Mouse (Mus musculus) WW6 (cell line): ENCODE measurements around the gene Adam30.
"Not testable (repeated sequence)": the region's sequence is repeated elsewhere in the genome, so short reads cannot be mapped to it uniquely, and the experiment has no call there.

Experiments used
- DNase-seq: peaks from one replicate; pipeline ENCODE4 v3.0.0-alpha.2; 2013; ENCODE audit warnings: low read depth, low spot score

Gene Adam30

DNA sequence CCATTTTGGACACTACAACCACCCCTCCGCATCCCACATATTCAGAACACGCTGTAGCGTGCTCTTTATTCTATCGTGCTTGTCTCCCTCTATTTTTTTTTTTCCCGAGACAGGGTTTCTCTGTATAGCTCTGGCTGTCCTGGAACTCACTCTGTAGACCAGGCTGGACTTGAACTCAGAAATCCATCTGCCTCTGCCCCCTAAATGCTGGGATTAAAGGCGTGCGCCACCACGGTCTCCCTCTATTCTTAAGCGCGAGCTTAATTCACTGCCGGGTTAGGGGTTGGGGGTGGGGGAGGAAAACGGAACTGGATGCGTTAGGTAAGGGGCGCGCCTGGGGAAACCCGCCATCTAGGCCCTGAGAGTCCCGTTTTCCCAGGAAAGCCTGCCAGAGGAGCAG lies at the start of gene Adam30:
Adam30 (plus strand) TSS at position 301 of the 400 bp plus-strand sequence.
- DNase-seq, result peak; percentile 38

DNA sequence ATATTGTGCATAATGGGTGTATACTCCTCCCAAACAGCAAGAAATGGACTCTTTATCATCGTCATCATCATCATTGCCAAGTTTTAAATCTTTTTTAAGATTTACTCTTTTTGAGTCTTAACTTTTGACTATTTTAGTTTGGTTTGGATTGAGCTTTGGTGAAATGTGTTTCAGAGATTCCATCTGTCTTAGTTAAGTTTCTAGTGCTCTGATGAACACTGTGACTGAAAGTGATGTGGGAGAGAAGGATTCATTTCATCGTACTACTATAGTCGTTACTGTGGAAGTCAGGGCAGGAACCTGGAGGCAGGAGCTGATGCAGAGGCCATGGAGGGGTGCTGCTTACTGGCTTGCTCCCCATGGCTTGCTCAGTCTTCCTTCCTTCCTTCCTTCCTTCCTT lies 42.2 kb upstream of the Adam30 start:
- DNase-seq, result no peak

DNA sequence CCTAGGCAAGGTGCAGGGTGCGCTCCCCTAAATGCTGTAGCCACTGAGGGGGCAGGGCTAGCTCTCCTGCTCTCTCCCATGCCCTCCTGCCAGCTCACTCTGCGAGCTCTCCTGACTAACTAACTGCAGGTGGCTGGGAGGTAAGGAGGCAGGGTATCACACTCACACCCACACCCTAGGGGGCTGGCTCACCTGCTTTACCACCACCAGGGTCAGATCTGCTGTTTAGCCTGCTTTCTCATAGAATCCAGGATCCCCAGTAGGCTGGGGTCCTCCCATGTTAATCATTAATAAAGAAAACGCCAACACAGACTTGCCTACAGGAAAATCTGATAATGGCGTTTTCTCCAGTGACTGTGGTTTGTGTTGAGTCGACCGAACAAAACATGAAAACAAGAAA lies 41.1 kb upstream of the Adam30 start:
- DNase-seq, result no peak

DNA sequence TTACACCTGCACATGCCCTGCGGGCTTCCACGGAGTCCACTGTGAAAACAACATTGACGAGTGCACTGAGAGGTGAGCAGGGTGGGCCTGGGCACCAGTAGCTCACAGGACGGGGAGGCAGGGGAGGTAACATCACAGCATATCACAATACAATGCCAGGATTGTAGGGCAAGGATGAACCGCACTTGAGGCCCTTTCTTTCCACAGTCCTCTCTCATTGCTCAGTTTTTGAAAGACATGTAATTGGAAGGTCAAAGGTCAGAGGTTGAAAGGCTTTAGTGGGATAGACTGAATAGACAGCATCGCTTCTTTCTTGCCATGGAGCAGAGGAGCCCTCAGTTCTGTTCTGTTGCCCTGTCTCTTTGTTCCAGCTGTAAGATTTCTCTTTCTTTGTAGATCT lies 39.5 kb upstream of the Adam30 start:
- no peak for DNase-seq

DNA sequence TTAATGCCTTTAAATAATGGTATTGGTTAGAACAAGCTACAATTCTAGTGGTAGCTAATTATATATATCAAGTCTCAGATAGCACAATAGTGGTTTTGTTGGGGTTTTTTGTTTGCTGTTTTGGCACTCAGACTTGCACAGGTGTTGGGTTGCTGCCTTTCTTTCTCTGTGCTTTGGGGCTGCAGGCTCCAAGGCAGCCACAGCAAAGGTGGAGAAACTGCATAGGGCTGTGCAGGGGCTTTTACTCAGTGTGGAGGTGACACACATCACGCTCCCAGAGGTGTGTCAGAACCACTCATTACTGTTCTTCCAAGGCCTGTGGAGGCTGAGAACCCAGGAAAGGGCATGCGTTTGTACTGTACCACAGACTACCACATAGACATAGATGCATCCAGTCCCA lies 32.7 kb upstream of the Adam30 start:
- no peak for DNase-seq

DNA sequence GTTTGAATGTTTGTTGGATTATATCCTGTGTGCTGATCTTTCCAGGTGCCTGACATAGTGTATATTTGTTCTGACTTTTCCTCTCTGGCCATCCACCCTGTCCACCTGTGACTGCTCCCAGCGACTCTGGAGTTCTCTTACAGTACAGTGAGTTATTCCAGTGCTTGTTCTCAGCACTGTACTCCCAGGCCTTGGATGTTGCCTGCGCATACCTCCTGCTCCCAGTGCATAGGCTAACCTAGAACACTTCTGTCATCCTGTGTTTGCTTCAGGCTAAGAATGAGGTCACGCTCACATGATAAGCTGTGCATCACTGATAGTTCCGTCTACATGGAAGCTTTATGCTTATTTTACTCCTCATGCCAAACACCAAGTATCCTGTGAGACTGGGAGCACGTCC lies 31.7 kb upstream of the Adam30 start:
- no peak for DNase-seq

DNA sequence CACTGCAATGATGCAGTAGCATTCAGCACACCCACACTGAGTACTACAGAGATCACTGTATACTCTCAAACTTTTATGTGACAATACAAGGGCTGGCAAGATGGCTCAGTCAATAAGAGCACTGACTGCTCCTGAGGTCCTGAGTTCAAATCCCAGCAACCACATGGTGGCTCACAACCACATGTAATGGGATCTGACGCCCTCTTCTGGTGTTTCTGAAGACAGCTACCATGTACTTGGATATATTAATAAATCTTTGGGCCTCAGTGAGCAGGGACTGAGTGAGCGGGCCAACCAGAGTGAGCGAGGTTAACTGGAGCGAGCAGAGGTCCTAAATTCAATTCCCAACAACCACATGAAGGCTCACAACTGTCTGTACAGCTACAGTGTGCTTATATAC lies 28.3 kb upstream of the Adam30 start:
- not testable (repeated sequence) for DNase-seq

DNA sequence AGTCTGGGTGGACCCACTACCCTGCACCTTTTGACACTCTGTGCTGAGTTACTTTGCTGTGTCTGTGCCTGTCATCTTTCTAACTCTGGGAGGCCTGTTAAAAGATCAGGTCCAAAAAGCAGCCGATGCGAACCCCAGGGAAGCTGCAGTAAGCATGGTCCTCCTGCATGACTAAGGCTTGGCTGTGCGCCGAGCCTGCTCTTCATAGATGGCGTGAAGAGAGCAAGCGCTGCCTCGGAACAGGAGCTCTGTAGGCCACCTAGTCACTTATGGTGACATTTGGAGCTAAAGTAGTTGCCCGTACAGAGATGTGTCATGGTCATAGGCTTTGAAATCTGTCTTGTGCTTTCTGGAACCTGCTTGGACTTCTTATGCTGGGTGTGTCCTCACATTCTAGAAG lies 27.8 kb upstream of the Adam30 start:
- DNase-seq, result no peak

DNA sequence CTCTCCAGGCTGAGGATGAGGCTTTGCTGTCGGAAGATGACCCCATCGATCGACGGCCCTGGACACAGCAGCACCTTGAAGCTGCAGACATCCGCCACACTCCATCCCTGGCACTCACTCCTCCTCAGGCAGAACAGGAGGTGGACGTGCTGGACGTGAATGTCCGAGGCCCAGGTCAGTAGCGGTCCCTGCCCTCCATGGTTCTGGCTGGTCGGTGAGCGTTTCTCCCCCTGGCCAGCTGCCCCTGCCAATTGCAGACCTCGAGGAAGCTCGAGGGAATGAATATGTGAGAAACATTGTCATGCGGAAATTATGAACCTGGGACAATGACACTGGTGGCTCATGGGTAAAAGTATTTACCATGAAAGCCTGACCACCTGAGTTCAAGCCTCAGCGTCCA lies 19.0 kb upstream of the Adam30 start:
- no peak for DNase-seq

DNA sequence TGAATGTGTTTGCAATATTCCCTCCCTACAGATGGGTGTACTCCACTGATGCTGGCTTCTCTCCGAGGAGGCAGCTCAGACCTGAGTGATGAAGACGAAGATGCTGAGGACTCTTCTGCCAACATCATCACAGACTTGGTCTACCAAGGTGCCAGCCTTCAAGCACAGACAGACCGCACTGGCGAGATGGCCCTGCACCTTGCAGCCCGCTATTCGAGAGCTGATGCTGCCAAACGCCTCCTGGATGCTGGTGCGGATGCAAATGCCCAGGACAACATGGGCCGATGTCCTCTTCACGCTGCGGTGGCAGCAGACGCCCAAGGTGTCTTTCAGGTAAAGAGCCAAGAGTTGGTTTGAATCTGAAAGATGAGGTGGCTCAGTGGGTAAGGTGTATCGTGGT lies 17.6 kb upstream of the Adam30 start:
- DNase-seq, result no peak

DNA sequence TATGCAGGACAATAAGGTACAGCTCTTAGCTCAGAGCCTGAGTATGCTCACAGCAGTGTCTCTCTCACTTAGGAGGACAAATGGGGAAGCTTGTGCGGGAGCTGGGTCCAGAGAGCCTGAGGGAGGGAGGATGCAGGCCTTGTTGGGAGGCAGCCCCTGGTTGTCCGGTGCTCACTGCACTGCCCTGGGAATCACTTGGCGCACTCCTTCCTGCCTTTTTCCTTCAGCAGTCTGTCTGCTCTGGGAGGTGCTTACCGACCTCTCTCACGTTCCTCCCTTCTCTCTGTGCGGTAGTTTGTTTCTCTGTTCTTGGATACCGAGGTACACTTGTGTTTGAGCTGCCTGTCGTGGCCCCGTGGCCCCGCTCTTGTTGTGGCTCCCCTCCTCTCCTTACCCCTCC lies 15.2 kb upstream of the Adam30 start:
- DNase-seq, result no peak

DNA sequence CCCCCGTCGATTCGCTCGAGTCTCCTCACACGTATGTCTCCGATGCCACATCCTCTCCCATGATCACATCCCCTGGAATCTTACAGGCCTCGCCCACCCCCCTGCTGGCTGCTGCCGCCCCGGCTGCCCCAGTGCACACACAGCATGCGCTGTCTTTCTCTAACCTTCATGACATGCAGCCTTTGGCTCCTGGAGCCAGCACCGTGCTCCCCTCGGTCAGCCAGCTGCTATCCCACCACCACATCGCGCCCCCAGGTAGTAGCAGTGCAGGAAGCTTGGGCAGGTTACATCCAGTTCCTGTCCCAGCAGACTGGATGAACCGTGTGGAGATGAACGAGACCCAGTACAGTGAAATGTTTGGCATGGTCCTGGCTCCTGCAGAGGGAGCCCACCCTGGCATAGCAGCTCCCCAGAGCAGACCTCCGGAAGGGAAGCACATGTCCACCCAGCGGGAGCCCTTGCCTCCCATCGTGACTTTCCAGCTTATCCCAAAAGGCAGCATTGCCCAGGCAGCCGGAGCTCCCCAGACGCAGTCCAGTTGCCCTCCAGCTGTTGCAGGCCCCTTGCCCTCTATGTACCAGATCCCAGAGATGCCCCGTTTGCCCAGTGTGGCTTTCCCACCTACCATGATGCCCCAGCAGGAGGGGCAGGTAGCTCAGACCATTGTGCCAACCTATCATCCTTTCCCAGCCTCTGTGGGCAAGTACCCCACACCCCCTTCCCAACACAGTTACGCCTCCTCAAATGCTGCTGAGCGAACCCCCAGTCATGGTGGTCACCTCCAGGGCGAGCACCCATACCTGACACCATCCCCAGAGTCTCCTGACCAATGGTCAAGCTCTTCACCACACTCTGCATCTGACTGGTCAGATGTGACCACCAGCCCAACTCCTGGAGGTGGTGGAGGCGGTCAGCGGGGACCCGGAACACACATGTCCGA lies 13.7 kb upstream of the Adam30 start:
- DNase-seq, result no peak

DNA sequence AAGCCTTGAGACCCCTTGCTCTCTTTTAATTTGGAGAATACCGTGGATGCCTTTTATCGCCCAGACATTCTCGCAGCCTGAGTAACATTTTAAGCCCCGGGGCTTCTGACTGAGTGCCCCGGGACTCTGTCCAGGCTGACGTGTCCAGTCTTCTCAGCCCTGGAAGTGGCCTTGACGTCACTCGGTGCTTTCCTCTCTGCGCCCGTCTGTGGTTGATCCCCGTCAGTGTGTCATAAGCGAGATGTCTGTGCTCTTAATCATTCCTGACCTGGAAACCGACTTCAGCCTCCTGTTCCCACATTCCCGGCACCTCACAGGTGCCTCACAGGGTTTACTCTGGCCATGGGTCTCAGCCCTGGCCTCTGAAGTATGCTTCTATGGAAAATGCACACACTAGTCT lies 12.7 kb upstream of the Adam30 start:
- DNase-seq, result no peak

DNA sequence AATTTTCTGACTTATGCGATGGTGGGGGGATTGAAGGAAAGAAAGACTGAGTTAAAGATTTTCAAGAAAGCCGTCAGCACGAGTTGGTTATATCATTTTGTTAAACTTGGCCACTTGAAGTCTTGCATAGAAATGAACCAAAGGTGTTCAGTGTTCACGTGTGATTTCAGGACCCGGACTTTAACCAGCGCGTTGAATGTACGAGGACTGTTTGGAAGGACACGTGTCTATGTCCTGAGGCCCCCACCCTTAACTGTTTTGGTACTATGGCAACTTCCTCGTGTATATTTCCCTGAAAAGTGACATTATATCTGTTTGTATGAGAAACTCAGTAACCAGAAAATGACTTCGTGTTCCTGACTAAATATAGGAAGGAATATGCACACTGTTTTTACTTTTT lies 10.5 kb upstream of the Adam30 start:
- DNase-seq, result no peak

DNA sequence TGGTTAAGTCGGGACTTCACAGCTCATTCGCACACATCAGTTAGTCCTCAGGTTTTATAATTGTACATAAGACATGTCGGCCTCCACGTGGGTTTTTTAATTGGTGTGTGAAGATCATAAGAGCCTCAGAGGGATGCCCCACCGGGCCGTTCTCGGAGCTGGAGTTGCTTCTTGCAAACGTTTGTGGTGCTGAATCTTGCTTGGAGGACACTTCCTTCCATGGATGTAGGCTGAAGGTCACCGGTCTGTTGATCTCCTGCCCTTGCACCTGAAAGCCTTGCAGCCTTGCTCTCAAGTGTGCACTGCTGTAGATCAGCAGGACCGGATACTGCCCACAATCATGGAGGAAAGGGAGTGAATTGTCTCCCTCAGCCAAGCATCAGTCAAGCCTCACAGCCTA lies 9.4 kb upstream of the Adam30 start:
- no peak for DNase-seq

DNA sequence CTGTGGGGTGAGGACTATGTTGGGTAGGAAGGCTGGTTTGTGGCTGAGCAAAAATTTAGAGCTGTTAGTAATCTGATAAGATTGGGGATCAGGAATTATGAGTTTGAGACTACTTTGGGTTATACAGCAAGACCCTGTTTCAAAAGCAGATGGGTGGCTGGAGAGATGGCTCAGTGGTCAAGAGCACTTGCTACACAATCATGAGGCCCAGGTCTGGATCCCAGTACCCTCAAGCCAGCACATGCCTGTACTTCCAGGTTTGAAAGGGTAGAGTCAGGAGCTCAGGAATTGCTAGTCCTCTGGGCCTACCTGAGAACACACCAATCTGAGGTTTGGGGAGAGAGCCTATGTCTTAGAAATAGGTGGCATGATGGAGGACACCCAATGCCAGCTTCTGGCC lies 7.0 kb upstream of the Adam30 start:
- DNase-seq, result no peak

DNA sequence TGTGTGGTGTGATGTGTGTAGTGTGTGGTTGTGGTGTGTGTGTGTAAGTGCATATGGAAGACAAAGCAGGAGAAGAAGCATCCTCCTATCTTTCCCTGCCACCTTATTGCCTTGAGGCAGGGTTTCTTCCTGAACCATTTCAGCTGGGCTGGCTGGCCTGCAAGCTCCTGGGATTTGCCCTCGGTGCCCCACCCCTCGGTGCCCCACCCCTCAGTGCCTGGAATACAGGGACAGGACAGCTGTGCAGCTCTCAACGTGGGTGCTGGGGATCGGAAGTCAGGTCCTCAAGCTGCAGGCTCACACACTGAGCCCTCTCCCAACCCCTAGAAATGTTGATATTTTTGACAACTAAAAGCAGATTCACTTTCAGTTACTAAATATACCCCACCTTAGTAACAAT lies 4.3 kb upstream of the Adam30 start:
- no peak for DNase-seq

DNA sequence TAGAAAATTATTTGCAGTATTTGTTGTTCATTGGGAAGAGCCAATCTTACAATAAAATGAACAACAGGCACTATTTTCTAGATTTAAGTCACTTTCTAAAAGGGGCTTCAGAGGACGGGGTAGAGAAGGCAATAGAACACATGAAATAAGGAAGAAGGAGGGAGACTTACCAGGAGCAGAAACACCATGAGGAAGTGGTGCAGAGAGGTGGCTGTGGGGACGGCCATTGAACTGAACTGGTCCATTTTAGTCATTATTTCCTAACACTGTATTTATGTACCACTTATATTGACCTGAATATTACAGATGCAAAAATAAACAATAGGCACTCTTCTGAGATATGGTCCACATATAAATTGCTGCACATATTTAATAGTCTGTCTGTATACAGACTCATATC lies 3.4 kb upstream of the Adam30 start:
- DNase-seq, result no peak

DNA sequence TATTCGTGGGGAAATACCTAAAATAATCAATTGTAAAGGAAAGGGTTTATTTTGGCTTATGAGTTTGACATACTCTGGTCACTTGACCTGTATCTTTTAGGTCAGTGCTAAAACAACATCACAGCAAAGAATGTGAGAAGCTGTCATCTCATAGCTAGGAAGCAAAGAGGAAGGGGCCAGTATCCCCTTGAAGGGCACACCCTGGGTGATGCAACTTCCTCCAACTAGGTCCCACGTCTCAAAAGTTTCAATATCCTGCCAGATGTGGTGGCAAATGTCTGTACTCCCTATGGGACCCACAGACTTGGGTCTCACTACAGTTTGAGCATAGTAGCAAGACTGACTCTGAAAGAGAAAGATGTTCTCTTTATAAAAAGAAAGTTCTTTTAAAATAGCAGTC lies 2.8 kb upstream of the Adam30 start:
- no peak for DNase-seq

DNA sequence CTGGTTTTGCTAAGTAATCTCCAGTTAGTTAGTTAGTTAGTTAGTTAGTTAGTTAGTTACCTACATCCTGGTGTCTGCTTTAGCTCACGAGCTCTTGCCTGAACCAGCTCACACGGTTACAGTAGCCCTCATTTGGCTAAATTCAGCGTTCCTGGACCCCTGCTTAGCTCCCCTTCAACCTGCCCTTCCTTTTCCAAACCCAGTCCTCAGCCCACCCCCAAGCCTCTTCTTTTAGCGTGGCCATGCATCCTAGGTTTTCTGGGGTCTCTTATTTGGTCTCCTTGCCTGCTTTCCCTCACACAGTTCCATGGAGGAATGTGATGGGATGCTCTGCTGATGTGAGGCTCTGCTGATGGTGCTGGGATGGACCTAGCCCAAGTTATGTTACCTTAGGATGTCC lies 1.8 kb upstream of the Adam30 start:
- DNase-seq, result no peak

DNA sequence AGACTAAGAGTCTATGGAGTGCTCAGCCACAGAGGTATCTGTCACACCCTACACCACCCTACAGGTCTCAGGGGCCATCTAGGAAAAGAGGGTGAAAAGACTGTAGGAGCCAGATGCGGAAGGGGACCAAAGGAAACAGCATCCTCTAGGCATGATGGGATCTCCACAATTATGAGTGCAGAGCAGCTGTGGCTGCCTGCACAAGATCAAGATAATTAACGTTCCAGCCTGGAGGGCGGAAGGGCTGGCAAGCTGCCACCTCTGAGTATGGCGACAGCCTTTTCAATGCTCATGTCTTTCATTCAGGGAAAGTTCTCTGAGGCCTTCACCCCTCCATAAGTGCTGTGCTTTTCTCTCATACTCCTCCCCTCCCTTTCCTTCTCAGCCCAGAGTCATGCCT lies 1.1 kb upstream of the Adam30 start:
- no peak for DNase-seq

DNA sequence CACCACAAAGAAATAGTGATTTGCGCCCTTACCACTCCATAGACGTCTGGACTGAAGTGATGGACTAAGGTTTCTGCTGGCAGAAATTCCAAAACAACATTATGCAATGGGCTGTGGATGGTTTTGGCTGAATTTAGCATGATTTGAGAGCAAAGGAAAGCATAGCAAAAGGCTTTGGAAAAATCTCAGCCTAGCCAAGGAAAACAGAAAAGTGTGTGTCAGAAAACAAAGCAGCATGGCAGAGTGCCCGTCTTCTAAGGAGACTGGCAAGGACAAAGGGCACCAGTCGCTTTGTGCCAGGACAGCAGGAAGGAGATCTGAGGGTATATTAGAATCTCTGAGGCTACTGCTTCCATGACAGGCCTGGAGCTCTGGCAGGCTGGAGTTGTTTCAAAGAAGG lies 17.9 kb downstream of the Adam30 start:
- no peak for DNase-seq

DNA sequence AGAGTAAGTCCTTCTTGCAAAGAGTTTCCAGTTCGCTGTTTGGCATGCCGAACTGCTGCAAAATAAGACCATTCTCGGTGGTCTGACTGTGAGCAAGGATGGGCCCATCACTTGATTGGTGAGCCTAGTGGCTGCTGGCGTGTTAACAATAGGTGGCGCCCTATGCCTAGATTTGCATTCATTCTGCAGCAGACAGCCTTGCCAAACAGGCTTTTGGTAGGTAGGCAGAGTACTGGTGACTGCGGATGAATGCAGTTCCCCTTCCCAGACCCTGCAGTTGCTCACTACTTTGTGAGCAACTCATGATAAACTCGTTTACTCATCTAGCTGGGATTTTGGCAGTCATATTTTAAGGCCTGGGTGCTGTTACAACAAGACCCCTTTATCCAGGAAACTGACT lies 20.4 kb downstream of the Adam30 start:
- no peak for DNase-seq

DNA sequence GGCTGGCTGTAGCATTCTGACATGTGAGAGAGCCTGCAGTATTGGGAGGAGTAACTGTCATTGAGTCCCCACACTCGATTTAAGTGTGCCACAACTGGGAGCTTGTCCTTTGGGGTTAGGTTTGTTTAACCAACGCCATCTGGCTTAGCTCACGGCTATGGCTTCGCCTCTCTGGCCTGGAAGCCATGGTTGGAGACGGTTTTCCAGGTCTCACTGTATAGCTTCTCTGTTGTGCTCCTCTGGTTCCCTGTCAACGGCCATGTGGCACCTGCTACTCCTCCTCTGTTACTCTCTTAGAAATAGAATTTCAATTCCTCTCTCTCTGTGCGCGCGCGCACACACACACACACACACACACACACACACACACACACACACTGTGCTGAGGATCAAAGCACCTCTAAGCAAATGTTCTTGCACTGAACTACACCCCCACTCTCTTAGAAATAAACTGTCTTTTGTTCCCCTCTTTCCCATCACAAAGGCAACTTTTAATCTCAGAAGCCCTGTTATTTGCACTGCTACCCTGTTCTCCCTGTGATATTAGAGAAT lies 24.8 kb downstream of the Adam30 start:
- no peak for DNase-seq
